1 mouse cellular context compared by ENCODE assay signal in genomic region chr11:3515216-3515615, GRCm38 (mm10).
TF ChIP-seq lines count a peak whose summit lies in the region.

No protein-coding gene starts in this region.

TF ChIP-seq in CH12.LX, 34 proteins besides CTCF, POLR2A, EP300 and RAD21:
- TF ChIP-seq TBP (conservative IDR thresholded peaks at IDR 0.05; ENCODE audit: low read depth, low read length) (no peak), MEF2A (IDR thresholded peaks at IDR 0.05; ENCODE audit: borderline replicate concordance, low read depth, low read length) (no peak), POLR2AphosphoS2 (IDR thresholded peaks at IDR 0.05; ENCODE audit: low read depth, low read length) (no peak), ZNF384 (IDR thresholded peaks at IDR 0.05; ENCODE audit: low read depth, low read length) (no peak), ZC3H11A (IDR thresholded peaks at IDR 0.05; ENCODE audit: low read depth, low read length) (no peak), ETS1 (conservative IDR thresholded peaks at IDR 0.05; ENCODE audit: low read depth, low read length) (no peak), E2F4 (IDR thresholded peaks at IDR 0.05; ENCODE audit: insufficient replicate concordance, low read depth, low read length) (no peak), CHD2 (IDR thresholded peaks at IDR 0.05; ENCODE audit: low read length) (no peak), PAX5 (IDR thresholded peaks at IDR 0.05; ENCODE audit: low read length) (no peak), JUND (conservative IDR thresholded peaks at IDR 0.05; ENCODE audit: low read depth, low read length) (no peak), ELF1 (IDR thresholded peaks at IDR 0.05; ENCODE audit: low read depth, low read length) (no peak), MAFK (IDR thresholded peaks at IDR 0.05; ENCODE audit: insufficient replicate concordance, low read length) (no peak), MYC (IDR thresholded peaks at IDR 0.05; ENCODE audit: low read depth, low read length) (no peak)
